Mouse (Mus musculus) embryonic facial prominence, embryonic 11.5 days (tissue): Measurements from ENCODE around the gene Nkx2-9. TPM values are rescaled to one million over a fixed set of nuclear protein-coding genes. Genes with fewer than 3 reads are reported as not detected.
A peak's percentile ranks its signal among the peaks of the same experiment; 100 is the strongest.

Experiments used
- ATAC-seq: fragments of 200-750 bp; cut with Nextera tagmentation; replicated peaks from 2 replicates; pipeline ENCODE4 v1.8.0; 2017; ENCODE audit warnings: low read depth; ENCODE audit not compliant: insufficient number of reproducible peaks, low FRiP score, low TSS enrichment
- DNase-seq: peaks from one replicate; pipeline ENCODE4 v3.0.0-alpha.2; 2015; ENCODE audit warnings: low spot score
- H3K27ac ChIP-seq: fragments of 300-500 bp; sonication (generic); replicated peaks from 2 replicates; pipeline ENCODE4 v1.5.1; 2014; ENCODE audit warnings: mild to moderate bottlenecking, low read depth, low read length, control low read depth
- H3K27me3 ChIP-seq: fragments of 300-500 bp; sonication (generic); 2 replicates; pipeline ENCODE4 v1.6.1; 2014; ENCODE audit warnings: mild to moderate bottlenecking, low read length, moderate library complexity, mixed read lengths; ENCODE audit not compliant: control insufficient read depth, insufficient read depth
- H3K36me3 ChIP-seq: fragments of 300-500 bp; sonication (generic); replicated peaks from 2 replicates; pipeline ENCODE4 v1.6.1; 2014; ENCODE audit warnings: low read depth, mild to moderate bottlenecking, low read length, moderate library complexity, mixed read lengths; ENCODE audit not compliant: control insufficient read depth, insufficient read depth
- H3K4me1 ChIP-seq: fragments of 300-500 bp; sonication (generic); 2 replicates; pipeline ENCODE4 v1.6.1; 2014; ENCODE audit warnings: low read length, mixed read lengths; ENCODE audit not compliant: control insufficient read depth, insufficient read depth
- H3K4me2 ChIP-seq: fragments of 300-500 bp; sonication (generic); 2 replicates; pipeline ENCODE4 v1.6.1; 2014; ENCODE audit warnings: low read depth, mild to moderate bottlenecking, control low read depth, low read length, moderate library complexity
- H3K4me3 ChIP-seq: fragments of 300-500 bp; sonication (generic); 2 replicates; pipeline ENCODE4 v1.5.1; 2014; ENCODE audit warnings: low read depth, low read length, control low read depth
- H3K9ac ChIP-seq: fragments of 300-500 bp; sonication (generic); replicated peaks from 2 replicates; pipeline ENCODE4 v1.6.1; 2014; ENCODE audit warnings: mild to moderate bottlenecking, control low read depth, low read length
- H3K9me3 ChIP-seq: fragments of 300-500 bp; sonication (generic); replicated peaks from 2 replicates; pipeline ENCODE4 v1.6.1; 2016; ENCODE audit warnings: mild to moderate bottlenecking, low read length, inconsistent platforms, mixed read lengths; ENCODE audit not compliant: control insufficient read depth
- WGBS: fragments of 180-500 bp; shearing (Covaris S2); extraction: QIAGEN DNeasy Blood & Tissue Kit; methylation state at CpG from one replicate; pipeline ENCODE4 v1.1.7; 2014; 5-methylcytosine and 5-hydroxymethylcytosine counted together
- polyA plus RNA-seq: library from polyadenylated mRNA; unstranded; fragments of >200 nt; fragmentation: Nextera tagmentation; extraction: Ambion mirVana; gene quantifications from 2 replicates; pipeline ENCODE4 v1.2.1, GENCODE M21; 2014

The Nkx2-9 gene
- 0.49 TPM in 1 of 2 replicates, not detected in the other for polyA plus RNA-seq

GRCm38 (mm10) chr12:56612761-56613437 lies at the start of gene Nkx2-9:
Gene Nkx2-9, minus strand, starts transcription at chr12:56613284.
- no peaks in the 10 kb centered on the region for H3K36me3 ChIP-seq
- H3K27ac ChIP-seq, result no peak within 1 kb of the TSS
- H3K4me1 ChIP-seq, result peaks cover 3% of the 10 kb centered on the region
- H3K27me3 ChIP-seq, result peaks cover 81% of the 10 kb centered on the region
- 1% methylated on average over 36 of the region's 40 CpGs for WGBS
- peak within 1 kb of the TSS; percentile 52 for H3K4me2 ChIP-seq
- no peak within 1 kb of the TSS; the same call in 1 of the 2 replicates for H3K9ac ChIP-seq
- ATAC-seq (0 out of 2 replicates have a peak, but pooled peaks have one; percentile 30), DNase-seq (no peak)
- H3K9me3 ChIP-seq, result no peaks in the 10 kb centered on the region
- peak within 1 kb of the TSS; percentile 33 for H3K4me3 ChIP-seq

DNA sequence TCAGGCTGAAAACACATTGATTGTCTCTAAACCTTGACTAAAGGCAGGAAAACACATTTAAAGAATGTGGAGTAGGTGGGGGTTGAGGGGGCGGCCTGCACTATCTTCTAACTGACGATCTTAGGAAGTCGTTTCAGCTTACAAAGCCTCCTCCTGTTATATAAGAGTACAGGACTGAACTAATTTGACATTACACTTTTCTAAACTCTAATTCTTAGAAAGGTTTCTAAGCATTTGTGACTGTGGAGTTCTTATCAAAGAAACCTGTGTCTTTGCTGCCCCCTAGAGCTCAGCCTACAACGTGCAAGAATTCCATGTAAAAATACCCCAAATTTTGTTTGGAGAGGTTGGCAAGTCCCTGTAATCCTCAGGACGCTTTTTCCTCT lies 24.1 kb upstream of the Nkx2-9 start:
- H3K9me3 ChIP-seq, result no peaks in the 10 kb centered on the region
- H3K27me3 ChIP-seq, result no peaks in the 10 kb centered on the region; the same call in 1 of the 2 replicates
- ATAC-seq (0 out of 2 replicates have a peak, but pooled peaks have one; percentile 14), DNase-seq (peak; percentile 88)
- H3K4me1 ChIP-seq, result no peaks in the 10 kb centered on the region
- no peaks in the 10 kb centered on the region for H3K36me3 ChIP-seq
- H3K9ac ChIP-seq, result no peak overlapping the region
- no peak overlapping the region for H3K4me3 ChIP-seq
- H3K4me2 ChIP-seq, result peak overlapping the region; percentile 17
- no peak overlapping the region for H3K27ac ChIP-seq
- WGBS, result 7% methylated on average over 5 of the region's 5 CpGs

GRCm38 (mm10) chr12:56636534-56637180 lies 23.6 kb upstream of the Nkx2-9 start:
- ATAC-seq (peak; percentile 34; the same call in 1 of the 2 replicates), DNase-seq (peak; percentile 94)
- H3K9ac ChIP-seq, result no peak overlapping the region
- H3K4me1 ChIP-seq, result no peaks in the 10 kb centered on the region
- no peak overlapping the region for H3K4me3 ChIP-seq
- no peaks in the 10 kb centered on the region for H3K9me3 ChIP-seq
- H3K27me3 ChIP-seq, result no peaks in the 10 kb centered on the region; the same call in 1 of the 2 replicates
- WGBS, result 27% methylated on average over 14 of the region's 14 CpGs
- H3K4me2 ChIP-seq, result peak overlapping the region; percentile 17
- no peaks in the 10 kb centered on the region for H3K36me3 ChIP-seq
- H3K27ac ChIP-seq, result no peak overlapping the region

DNA sequence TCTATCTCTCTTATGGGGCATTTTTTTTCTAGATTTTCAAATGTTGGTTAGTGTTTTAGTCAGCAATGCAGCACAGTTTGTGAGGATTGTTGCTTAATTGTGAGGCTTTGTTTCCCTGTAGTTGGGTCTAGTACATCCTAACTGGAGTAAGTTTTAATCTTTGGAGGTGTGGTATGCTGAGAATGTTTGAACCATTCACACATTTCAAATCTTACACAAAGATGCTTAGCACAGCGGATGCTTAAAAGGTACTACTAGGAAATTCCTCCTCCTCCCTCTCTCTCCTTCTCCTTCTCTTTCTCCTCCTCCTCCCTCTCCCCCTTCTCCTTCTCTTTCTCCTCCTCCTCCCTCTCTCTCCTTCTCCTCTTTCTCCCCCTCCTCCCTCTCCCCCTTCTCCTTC lies 3.0 kb upstream of the Nkx2-9 start:
- Histone ChIP-seq H3K4me2 (no peak overlapping the region), H3K27me3 (peaks cover 71% of the 10 kb centered on the region), H3K9ac (no peak overlapping the region), H3K27ac (no peak overlapping the region), H3K4me3 (no peak overlapping the region), H3K36me3 (no peaks in the 10 kb centered on the region), H3K4me1 (peaks cover 3% of the 10 kb centered on the region), H3K9me3 (no peaks in the 10 kb centered on the region)
- DNase-seq (no peak), ATAC-seq (no peak)
- WGBS, result 5% methylated on average over 1 of the region's 1 CpGs

DNA sequence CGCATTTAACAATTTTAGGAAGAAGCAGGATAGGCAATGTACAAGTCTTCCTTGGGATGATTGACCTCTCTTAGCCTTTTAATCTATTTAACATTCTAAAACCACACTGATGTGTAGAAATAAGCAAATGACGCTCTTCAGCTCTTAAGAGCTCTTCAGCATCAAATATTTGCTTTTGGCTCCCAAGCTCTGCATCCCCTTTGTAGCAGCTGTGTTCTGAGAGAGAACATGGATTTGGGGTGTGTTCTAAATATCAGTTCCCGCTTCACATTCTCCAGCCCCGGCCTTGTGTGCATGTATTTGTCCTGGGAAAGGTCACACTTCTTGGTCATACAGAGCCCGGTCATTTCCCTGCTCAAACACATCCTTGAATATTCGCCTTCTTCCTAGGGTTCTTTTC lies 2.3 kb upstream of the Nkx2-9 start:
- WGBS, result 5% methylated on average over 6 of the region's 6 CpGs
- Histone ChIP-seq H3K9ac (no peak overlapping the region), H3K36me3 (no peaks in the 10 kb centered on the region), H3K4me1 (peaks cover 3% of the 10 kb centered on the region), H3K4me3 (no peak overlapping the region), H3K4me2 (no peak overlapping the region), H3K27me3 (peaks cover 75% of the 10 kb centered on the region), H3K9me3 (no peaks in the 10 kb centered on the region), H3K27ac (no peak overlapping the region)
- no peak for DNase-seq
- ATAC-seq, result no peak

DNA sequence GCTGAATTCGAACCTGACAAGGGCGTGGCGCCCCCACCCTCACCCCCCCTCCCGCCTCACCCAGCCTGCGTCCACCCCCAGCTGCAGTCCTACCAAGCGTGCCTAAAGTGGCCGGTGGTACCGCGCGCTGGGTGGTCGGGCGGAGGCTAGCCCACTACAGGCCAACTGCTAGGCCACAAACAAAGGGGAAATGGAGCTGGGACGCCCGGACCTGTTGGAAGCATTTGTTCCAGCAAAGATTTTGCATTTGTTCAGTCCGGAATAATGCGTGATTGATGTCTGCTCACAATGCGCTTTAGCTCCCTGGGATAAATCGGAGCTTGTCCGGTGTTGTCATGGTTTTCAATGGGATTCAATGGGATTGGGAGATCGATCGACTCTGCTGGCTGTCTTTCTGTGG lies 1.4 kb upstream of the Nkx2-9 start:
- Histone ChIP-seq H3K27me3 (peaks cover 81% of the 10 kb centered on the region), H3K36me3 (no peaks in the 10 kb centered on the region), H3K9me3 (no peaks in the 10 kb centered on the region), H3K9ac (no peak overlapping the region), H3K4me1 (peaks cover 3% of the 10 kb centered on the region), H3K4me3 (no peak overlapping the region), H3K4me2 (no peak overlapping the region), H3K27ac (no peak overlapping the region)
- no peak for DNase-seq
- peak; percentile 62; the same call in 1 of the 2 replicates for ATAC-seq
- WGBS, result 3% methylated on average over 19 of the region's 21 CpGs

GRCm38 (mm10) chr12:56613916-56614510 lies 929 bp upstream of the Nkx2-9 start:
- ATAC-seq, result no peak
- peaks cover 78% of the 10 kb centered on the region for H3K27me3 ChIP-seq
- H3K4me2 ChIP-seq, result no peak overlapping the region
- no peaks in the 10 kb centered on the region for H3K36me3 ChIP-seq
- DNase-seq, result no peak
- H3K9ac ChIP-seq, result no peak overlapping the region
- no peak overlapping the region for H3K27ac ChIP-seq
- 3% methylated on average over 14 of the region's 14 CpGs for WGBS
- H3K4me1 ChIP-seq, result peaks cover 3% of the 10 kb centered on the region
- no peaks in the 10 kb centered on the region for H3K9me3 ChIP-seq
- H3K4me3 ChIP-seq, result no peak overlapping the region

DNA sequence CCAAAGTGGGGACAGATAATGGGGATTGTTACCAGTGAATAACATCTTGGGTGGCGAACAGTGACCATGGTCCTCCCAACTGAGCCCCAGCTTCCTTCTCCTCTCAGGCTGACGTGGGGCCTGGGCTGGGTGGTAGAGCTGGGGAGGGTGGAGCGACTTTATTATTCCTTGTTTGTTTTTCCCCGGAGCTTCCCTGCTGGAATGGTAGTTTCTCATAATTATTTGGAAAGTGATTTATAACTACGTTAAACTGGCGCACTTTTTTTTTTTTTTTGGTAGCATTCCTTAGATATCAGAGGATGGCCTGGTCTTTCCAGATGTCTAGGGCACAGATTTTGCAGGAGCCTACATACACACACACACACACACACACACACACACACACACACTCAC lies 350 bp upstream of the Nkx2-9 start:
- Histone ChIP-seq H3K4me1 (peaks cover 3% of the 10 kb centered on the region), H3K9me3 (no peaks in the 10 kb centered on the region), H3K9ac (no peak overlapping the region), H3K27ac (no peak overlapping the region), H3K4me3 (no peak overlapping the region), H3K27me3 (peaks cover 81% of the 10 kb centered on the region), H3K36me3 (no peaks in the 10 kb centered on the region), H3K4me2 (no peak overlapping the region)
- WGBS, result under 1% methylated on average over 6 of the region's 6 CpGs
- ATAC-seq, result no peak
- DNase-seq, result no peak
